Mouse (Mus musculus) megakaryocyte, embryonic 14.5 days (primary cell): ENCODE measurements around the gene Ewsr1.

Source experiments
- FLI1 ChIP-seq: IDR thresholded peaks from 2 replicates; pipeline ENCODE4 v1.6.1; 2012; ENCODE audit warnings: low read length, inconsistent platforms, mixed read lengths
- GATA1 ChIP-seq: IDR thresholded peaks from 3 replicates; pipeline ENCODE4 v1.6.1; 2012; ENCODE audit warnings: mixed read lengths, low read length, inconsistent platforms, borderline replicate concordance

DNA sequence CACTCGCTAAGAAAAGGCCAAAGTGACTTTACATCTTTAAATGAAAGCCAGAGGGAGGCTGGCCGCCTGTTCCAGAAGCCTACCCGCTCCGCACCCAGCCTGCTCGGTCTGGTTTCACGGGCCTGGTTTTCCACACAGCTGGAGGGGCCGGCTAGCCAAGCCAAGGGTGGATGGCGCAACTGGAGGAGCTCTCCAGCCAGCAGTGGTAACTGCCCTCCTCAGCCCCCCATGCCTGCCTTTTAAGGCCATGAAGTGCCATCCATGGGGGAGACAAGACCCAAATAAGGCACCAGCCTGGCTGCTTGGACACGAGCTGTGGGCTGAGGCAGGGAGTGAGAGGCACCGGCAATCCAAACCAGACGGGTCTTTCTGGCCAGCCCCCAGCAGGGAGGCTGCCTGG, 36.8 kb upstream of the Ewsr1 start:
- TF ChIP-seq GATA1 (no peak), FLI1 (no peak)
